9 mouse cellular contexts compared by ENCODE assay signal in the genomic region with DNA sequence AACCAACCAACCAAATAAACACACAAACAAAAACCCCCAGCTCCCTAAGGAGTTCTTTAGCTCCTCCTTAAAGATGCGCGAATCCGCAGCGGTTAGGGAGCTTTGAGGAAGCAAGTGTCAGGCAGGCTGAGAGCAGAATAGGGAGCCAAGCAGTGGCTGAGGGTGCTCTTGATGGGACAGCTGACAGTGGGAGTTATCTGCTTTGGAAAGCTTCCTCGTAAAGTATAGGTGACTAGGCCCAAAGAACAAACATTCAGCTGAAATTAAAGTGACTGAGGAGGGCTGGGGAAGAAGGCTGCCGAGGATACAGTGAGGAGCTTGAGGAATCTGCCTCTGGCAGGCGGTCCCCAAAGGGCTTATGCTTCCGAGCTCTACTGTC. TPM values are rescaled to one million over a fixed set of nuclear protein-coding genes. Genes with fewer than 3 reads are reported as not detected.
DNase-seq lines count a peak whose midpoint lies in the region; ATAC-seq lines count a peak whose summit lies in the region.
"Had no signal": no experiment of that assay in that cellular context is flagged by ENCODE, and none has a peak within 500 bp of the region (broad histone marks: within the 10 kb centered on the region; RNA-seq: fewer than 3 reads in every experiment).

No protein-coding gene starts in this region.

- H3K4me3 ChIP-seq in heart, embryonic 16.5 days (ENCODE audit: low read length) = peak overlapping the region; percentile 65
- H3K4me3 ChIP-seq in liver, embryonic 12.5 days = peak overlapping the region; percentile 59
- peak overlapping the region; percentile 48 for H3K4me3 ChIP-seq in neural tube, embryonic 14.5 days (ENCODE audit: low read depth, low read length)

- H3K9me3 ChIP-seq in heart, embryonic 16.5 days (replicated peaks; ENCODE audit: control insufficient read depth, low read length) = no peaks in the 10 kb centered on the region
- no peaks in the 10 kb centered on the region for H3K9me3 ChIP-seq in liver, embryonic 12.5 days (replicated peaks)
- no peaks in the 10 kb centered on the region for H3K9me3 ChIP-seq in neural tube, embryonic 14.5 days (ENCODE audit: control insufficient read depth, low read length)

- no peak for DNase-seq in cerebellum, adult 9-10 months
- DNase-seq in ovary, postnatal 36 days (ENCODE audit: low spot score) = peak; percentile 15
- DNase-seq in ovary, postnatal 10 days (ENCODE audit: low spot score) = no peak

- 19% methylated on average over 8 of the region's 8 CpGs for WGBS in heart, embryonic 16.5 days
- 11% methylated on average over 8 of the region's 8 CpGs for WGBS in liver, embryonic 12.5 days (ENCODE audit: insufficient replicate concordance)
- WGBS in neural tube, embryonic 14.5 days = 16% methylated on average over 8 of the region's 8 CpGs

- no peaks in the 10 kb centered on the region for H3K36me3 ChIP-seq in heart, embryonic 16.5 days (ENCODE audit: control insufficient read depth, insufficient read depth)
- H3K36me3 ChIP-seq in liver, embryonic 12.5 days = no peaks in the 10 kb centered on the region
- H3K36me3 ChIP-seq in neural tube, embryonic 14.5 days (ENCODE audit: control insufficient read depth, insufficient read depth, low read length) = no peaks in the 10 kb centered on the region

- peak overlapping the region; percentile 83 for H3K27ac ChIP-seq in heart, embryonic 16.5 days (ENCODE audit: low read length)
- H3K27ac ChIP-seq in liver, embryonic 12.5 days = no peak overlapping the region
- no peak overlapping the region for H3K27ac ChIP-seq in neural tube, embryonic 14.5 days (ENCODE audit: low read depth, low read length)

- H3K4me2 ChIP-seq in heart, embryonic 16.5 days (ENCODE audit: low read depth, low read length) = peak overlapping the region; percentile 64
- H3K4me2 ChIP-seq in liver, embryonic 12.5 days = peak overlapping the region; percentile 71
- H3K4me2 ChIP-seq in neural tube, embryonic 14.5 days (ENCODE audit: low read depth, low read length) = peak overlapping the region; percentile 50

- peak; percentile 45; the same call in 1 of the 2 replicates for ATAC-seq in cerebellum, adult (ENCODE audit: insufficient number of reproducible peaks, low FRiP score, low TSS enrichment)
- ATAC-seq in heart, embryonic 16.5 days (replicated peaks; ENCODE audit: extremely low read depth, insufficient read depth, low FRiP score) = peak; percentile 49; the same call in 1 of the 2 replicates
- ATAC-seq in liver, embryonic 12.5 days = peak; percentile 54; the same call in 1 of the 2 replicates
- ATAC-seq in neural tube, embryonic 14.5 days (ENCODE audit: low read depth) = peak; percentile 75
- no peak for ATAC-seq in CD4-positive, CD25-positive, alpha-beta regulatory T cell, adult 4 months

- peaks cover 8% of the 10 kb centered on the region for H3K27me3 ChIP-seq in heart, embryonic 16.5 days (ENCODE audit: control insufficient read depth, insufficient read depth, low read length)
- peaks cover 29% of the 10 kb centered on the region for H3K27me3 ChIP-seq in liver, embryonic 12.5 days (replicated peaks)
- H3K27me3 ChIP-seq in neural tube, embryonic 14.5 days (ENCODE audit: control insufficient read depth, insufficient read depth, low read length) = peaks cover 12% of the 10 kb centered on the region

- no peaks in the 10 kb centered on the region for H3K4me1 ChIP-seq in heart, embryonic 16.5 days (ENCODE audit: control insufficient read depth, insufficient read depth, low read length)
- no peaks in the 10 kb centered on the region for H3K4me1 ChIP-seq in liver, embryonic 12.5 days
- no peaks in the 10 kb centered on the region for H3K4me1 ChIP-seq in neural tube, embryonic 14.5 days (ENCODE audit: control insufficient read depth, insufficient read depth, low read length)

- H3K9ac ChIP-seq in heart, embryonic 16.5 days (ENCODE audit: low read length) = peak overlapping the region; percentile 76
- no peak overlapping the region; the same call in 1 of the 2 replicates for H3K9ac ChIP-seq in liver, embryonic 12.5 days
- H3K9ac ChIP-seq in neural tube, embryonic 14.5 days (replicated peaks; ENCODE audit: low read depth, low read length) = no peak overlapping the region; the same call in 1 of the 2 replicates

RNA-seq across cellular contexts. Expression of a gene that starts 0.5 kb away (rescaled TPM):
- polyA plus RNA-seq in heart, embryonic 16.5 days (2015; fragmentation: Nextera tagmentation; extraction: Ambion mirVana) = 10.5 and 13.0 TPM in 2 replicates
- polyA plus RNA-seq in liver, embryonic 12.5 days (2016; fragmentation: Nextera tagmentation; extraction: Ambion mirVana) = 2.1 TPM in 2 replicates
- 10.3 and 10.9 TPM in 2 replicates for polyA plus RNA-seq in neural tube, embryonic 14.5 days (2014; fragmentation: Nextera tagmentation; extraction: Ambion mirVana)
- under 1 TPM; 0.11 to 0.25 TPM for polyA plus RNA-seq in CD4-positive, CD25-positive, alpha-beta regulatory T cell, adult 4 months (2017; shearing (Covaris generic))

RNA-seq across cellular contexts. Expression of a gene that starts 42.2 kb away (rescaled TPM):
- not detected in 2 replicates for polyA plus RNA-seq in heart, embryonic 16.5 days (2015; fragmentation: Nextera tagmentation; extraction: Ambion mirVana)
- not detected in 2 replicates for polyA plus RNA-seq in liver, embryonic 12.5 days (2016; fragmentation: Nextera tagmentation; extraction: Ambion mirVana)
- polyA plus RNA-seq in neural tube, embryonic 14.5 days (2014; fragmentation: Nextera tagmentation; extraction: Ambion mirVana) = not detected in 2 replicates
- not detected for polyA plus RNA-seq in CD4-positive, CD25-positive, alpha-beta regulatory T cell, adult 4 months (2017; shearing (Covaris generic))
- polyA plus RNA-seq: gonadal fat pad, adult 2 months had no signal
